Mouse (Mus musculus): Measurements from ENCODE around the gene Ak5.
"Not testable (repeated sequence)": the region's sequence is repeated elsewhere in the genome, so short reads cannot be mapped to it uniquely, and the experiment has no call there.

The Ak5 gene

GRCm38 (mm10) chr3:152470347-152470746, 197.8 kb downstream of the Ak5 start:
- DNase-seq = no peak

GRCm38 (mm10) chr3:152469423-152470200, 198.5 kb downstream of the Ak5 start:
- DNase-seq = no peak

GRCm38 (mm10) chr3:152468569-152469041, 199.6 kb downstream of the Ak5 start:
- DNase-seq = no peak

- DNase-seq = no peak
These were observed 200.1 kb downstream of the Ak5 start for GRCm38 (mm10) chr3:152468032-152468431.

GRCm38 (mm10) chr3:152467312-152467711, 200.8 kb downstream of the Ak5 start:
- no peak for DNase-seq

GRCm38 (mm10) chr3:152466849-152467248, 201.3 kb downstream of the Ak5 start:
- DNase-seq = no peak

- no peak for DNase-seq
These were observed 202.8 kb downstream of the Ak5 start for GRCm38 (mm10) chr3:152465338-152465737.

GRCm38 (mm10) chr3:152464462-152464861, 203.7 kb downstream of the Ak5 start:
- DNase-seq = no peak

GRCm38 (mm10) chr3:152462900-152463299, 205.3 kb downstream of the Ak5 start:
- no peak for DNase-seq

GRCm38 (mm10) chr3:152462038-152462547, 206.1 kb downstream of the Ak5 start:
- DNase-seq = no peak

- no peak for DNase-seq
These were observed 207.4 kb downstream of the Ak5 start for GRCm38 (mm10) chr3:152460802-152461201.

- DNase-seq = not testable (repeated sequence)
These were observed 209.3 kb downstream of the Ak5 start for GRCm38 (mm10) chr3:152458875-152459274.

- DNase-seq = no peak
These were observed 210.7 kb downstream of the Ak5 start for GRCm38 (mm10) chr3:152457308-152458035.

GRCm38 (mm10) chr3:152453163-152453562, 215.0 kb downstream of the Ak5 start:
- DNase-seq = no peak

- no peak for DNase-seq
These were observed 221.2 kb downstream of the Ak5 start for GRCm38 (mm10) chr3:152446966-152447365.

GRCm38 (mm10) chr3:152444114-152444513, 224.0 kb downstream of the Ak5 start:
- no peak for DNase-seq

- DNase-seq = no peak
These were observed 225.4 kb downstream of the Ak5 start for GRCm38 (mm10) chr3:152442795-152443194.

GRCm38 (mm10) chr3:152438068-152438467, 230.1 kb downstream of the Ak5 start:
- peak; percentile 21 for DNase-seq

GRCm38 (mm10) chr3:152435590-152435989, 232.6 kb downstream of the Ak5 start:
- DNase-seq = no peak

GRCm38 (mm10) chr3:152432677-152433076, 235.5 kb downstream of the Ak5 start:
- DNase-seq = no peak

GRCm38 (mm10) chr3:152428925-152429324, 239.2 kb downstream of the Ak5 start:
- no peak for DNase-seq

Measured in kidney, adult 11 months (tissue).